Mouse (Mus musculus) heart, postnatal 0 days (tissue): ENCODE results near the gene Rplp2. TPM values are rescaled to one million over a fixed set of nuclear protein-coding genes. Genes with fewer than 3 reads are reported as not detected.

ENCODE experiments used
- ATAC-seq: fragments of 200-750 bp; cut with Nextera tagmentation; 2 replicates; pipeline ENCODE4 v1.8.0; 2017; ENCODE audit warnings: low read depth, moderate number of reproducible peaks, moderate library complexity; ENCODE audit not compliant: insufficient read depth
- DNase-seq: peaks from one replicate; pipeline ENCODE4 v3.0.0-alpha.2; 2016; ENCODE audit warnings: low spot score
- H3K27ac ChIP-seq: fragments of 300-500 bp; sonication (generic); 2 replicates; pipeline ENCODE4 v1.5.1; 2014; ENCODE audit warnings: low read depth, mild to moderate bottlenecking
- H3K27me3 ChIP-seq: fragments of 300-500 bp; sonication (generic); 2 replicates; pipeline ENCODE4 v1.6.1; 2014; ENCODE audit warnings: low read length, mixed read lengths; ENCODE audit not compliant: control insufficient read depth, insufficient read depth
- H3K36me3 ChIP-seq: fragments of 300-500 bp; sonication (generic); replicated peaks from 2 replicates; pipeline ENCODE4 v1.6.1; 2014; ENCODE audit warnings: low read length, mixed read lengths; ENCODE audit not compliant: control insufficient read depth, insufficient read depth
- H3K4me1 ChIP-seq: fragments of 300-500 bp; sonication (generic); 2 replicates; pipeline ENCODE4 v1.6.1; 2014; ENCODE audit warnings: antibody characterized with exemption; ENCODE audit not compliant: control insufficient read depth, insufficient read depth
- H3K4me2 ChIP-seq: fragments of 300-500 bp; sonication (generic); 2 replicates; pipeline ENCODE4 v1.6.1; 2014; ENCODE audit warnings: low read depth, mild to moderate bottlenecking, low read length, moderate library complexity
- H3K4me3 ChIP-seq: fragments of 300-500 bp; sonication (generic); 2 replicates; pipeline ENCODE4 v1.5.1; 2014; ENCODE audit warnings: low read depth, low read length
- H3K9ac ChIP-seq: fragments of 300-500 bp; sonication (generic); replicated peaks from 2 replicates; pipeline ENCODE4 v1.6.1; 2014; ENCODE audit warnings: low read depth, low read length, mixed read lengths
- H3K9me3 ChIP-seq: fragments of 300-500 bp; sonication (generic); replicated peaks from 2 replicates; pipeline ENCODE4 v1.6.1; 2016; ENCODE audit warnings: low read length; ENCODE audit not compliant: control insufficient read depth
- CTCF ChIP-seq: IDR thresholded peaks from 2 replicates; pipeline ENCODE4 v1.5.1; 2016; ENCODE audit warnings: antibody characterized with exemption, control low read depth, low read depth
- EP300 ChIP-seq: IDR thresholded peaks from 2 replicates; pipeline ENCODE4 v1.6.1; 2016; ENCODE audit warnings: antibody characterized with exemption, low read depth
- WGBS: fragments of 180-500 bp; shearing (Covaris S2); extraction: QIAGEN DNeasy Blood & Tissue Kit; methylation state at CpG from one replicate; pipeline ENCODE4 v1.1.7; 2014; 5-methylcytosine and 5-hydroxymethylcytosine counted together
- polyA plus RNA-seq: library from polyadenylated mRNA; unstranded; fragments of >200 nt; fragmentation: Nextera tagmentation; extraction: Ambion mirVana; gene quantifications from 2 replicates; pipeline ENCODE4 v1.2.1, GENCODE M21; 2015
- total RNA-seq: library from RNA; depleted of rRNA; stranded (reverse); fragments of >200 nt; gene quantifications from 2 replicates; pipeline ENCODE4 v1.2.3, GENCODE M21; 2014; ENCODE audit warnings: low replicate concordance

Gene Rplp2
- total and polyA plus RNA-seq, 2 experiments from 2014 or later = 309 to 880 TPM

- H3K27me3 ChIP-seq = peaks cover 16% of the 10 kb centered on the region; the same call in 1 of the 2 replicates
These were observed 13.4 kb downstream of the Rplp2 start, which contains the start of gene Cracr2b for GRCm38 (mm10) chr7:141460391-141461113. Cracr2b (plus strand) TSS chr7:141461094.

GRCm38 (mm10) chr7:141461521-141462332 lies 14.6 kb downstream of the Rplp2 start:
- ATAC-seq (no peak), DNase-seq (peak; percentile 46)
- Histone ChIP-seq H3K4me1 (peaks cover 16% of the 10 kb centered on the region), H3K27me3 (peaks cover 16% of the 10 kb centered on the region; the same call in 1 of the 2 replicates), H3K9ac (peak overlapping the region; percentile 76), H3K9me3 (no peaks in the 10 kb centered on the region), H3K27ac (peak overlapping the region; percentile 77), H3K36me3 (peaks cover 33% of the 10 kb centered on the region), H3K4me3 (peak overlapping the region; percentile 63), H3K4me2 (peak overlapping the region; percentile 98)
- WGBS = 3% methylated on average over 59 of the region's 59 CpGs
- TF ChIP-seq EP300 (no peak), CTCF (peak; percentile 28)

More at GRCm38 (mm10) chr7:141460391-141461113, 13.4 kb downstream of the Rplp2 start, which contains the start of gene Cracr2b:
- H3K9me3 ChIP-seq = no peaks in the 10 kb centered on the region
- peak within 1 kb of the TSS; percentile 76 for H3K9ac ChIP-seq
- peak within 1 kb of the TSS; percentile 63 for H3K4me3 ChIP-seq
- peak within 1 kb of the TSS; percentile 98 for H3K4me2 ChIP-seq
- ATAC-seq (no peak), DNase-seq (no peak)
- H3K27ac ChIP-seq = peak within 1 kb of the TSS; percentile 77
- H3K4me1 ChIP-seq = peaks cover 21% of the 10 kb centered on the region
- H3K36me3 ChIP-seq = peaks cover 33% of the 10 kb centered on the region
- no peak for TF ChIP-seq CTCF
- TF ChIP-seq EP300 = no peak
- 78% methylated on average over 15 of the region's 15 CpGs for WGBS

GRCm38 (mm10) chr7:141462333-141462821 lies 15.2 kb downstream of the Rplp2 start:
- H3K4me3 ChIP-seq = peak overlapping the region; percentile 63
- peak overlapping the region; percentile 98 for H3K4me2 ChIP-seq
- DNase-seq (no peak), ATAC-seq (no peak)
- H3K9ac ChIP-seq = peak overlapping the region; percentile 76
- H3K27ac ChIP-seq = peak overlapping the region; percentile 77
- peaks cover 30% of the 10 kb centered on the region for H3K36me3 ChIP-seq
- 31% methylated on average over 5 of the region's 5 CpGs for WGBS
- no peaks in the 10 kb centered on the region for H3K9me3 ChIP-seq
- peaks cover 16% of the 10 kb centered on the region for H3K4me1 ChIP-seq
- TF ChIP-seq CTCF = no peak
- no peak for TF ChIP-seq EP300
- H3K27me3 ChIP-seq = peaks cover 16% of the 10 kb centered on the region; the same call in 1 of the 2 replicates

GRCm38 (mm10) chr7:141463824-141464602 lies 16.8 kb downstream of the Rplp2 start:
- peak overlapping the region; percentile 53 for H3K4me2 ChIP-seq
- H3K4me1 ChIP-seq = peaks cover 20% of the 10 kb centered on the region
- peak; percentile 31; the same call in 1 of the 2 replicates for TF ChIP-seq EP300
- no peak for TF ChIP-seq CTCF
- peaks cover 16% of the 10 kb centered on the region; the same call in 1 of the 2 replicates for H3K27me3 ChIP-seq
- DNase-seq (peak; percentile 68), ATAC-seq (0 out of 2 replicates have a peak, but pooled peaks have one; percentile 1)
- peak overlapping the region; percentile 78 for H3K27ac ChIP-seq
- WGBS = 32% methylated on average over 12 of the region's 12 CpGs
- no peaks in the 10 kb centered on the region for H3K9me3 ChIP-seq
- H3K9ac ChIP-seq = 0 out of 2 replicates have a peak overlapping the region, but pooled peaks have one; percentile 9
- H3K36me3 ChIP-seq = peaks cover 15% of the 10 kb centered on the region
- H3K4me3 ChIP-seq = peak overlapping the region; percentile 36
